Mouse (Mus musculus) kidney, embryonic 16.5 days (tissue): ENCODE measurements around the gene Col9a1. TPM values are rescaled to one million over a fixed set of nuclear protein-coding genes. Genes with fewer than 3 reads are reported as not detected.
A peak's percentile ranks its signal among the peaks of the same experiment; 100 is the strongest.

Experiments used
- ATAC-seq: fragments of 200-750 bp; cut with Nextera tagmentation; 2 replicates; pipeline ENCODE4 v1.8.0; 2017; ENCODE audit warnings: moderate TSS enrichment; ENCODE audit not compliant: low FRiP score, low TSS enrichment
- H3K27ac ChIP-seq: fragments of 300-500 bp; sonication (generic); 2 replicates; pipeline ENCODE4 v1.5.1; 2014; ENCODE audit warnings: low read length
- H3K27me3 ChIP-seq: fragments of 300-500 bp; sonication (generic); 2 replicates; pipeline ENCODE4 v1.6.1; 2014; ENCODE audit warnings: low read length, control low read depth, mixed read lengths; ENCODE audit not compliant: insufficient read depth
- H3K36me3 ChIP-seq: fragments of 300-500 bp; sonication (generic); 2 replicates; pipeline ENCODE4 v1.6.1; 2014; ENCODE audit warnings: low read length, control low read depth, mixed read lengths; ENCODE audit not compliant: insufficient read depth
- H3K4me1 ChIP-seq: fragments of 300-500 bp; sonication (generic); 2 replicates; pipeline ENCODE4 v1.6.1; 2014; ENCODE audit warnings: low read length, control low read depth, mixed read lengths; ENCODE audit not compliant: insufficient read depth
- H3K4me2 ChIP-seq: fragments of 300-500 bp; sonication (generic); replicated peaks from 2 replicates; pipeline ENCODE4 v1.6.1; 2014; ENCODE audit warnings: low read depth, low read length
- H3K4me3 ChIP-seq: fragments of 300-500 bp; sonication (generic); 2 replicates; pipeline ENCODE4 v1.5.1; 2014; ENCODE audit warnings: mild to moderate bottlenecking, low read length
- H3K9ac ChIP-seq: fragments of 300-500 bp; sonication (generic); replicated peaks from 2 replicates; pipeline ENCODE4 v1.6.1; 2014; ENCODE audit warnings: low read length
- H3K9me3 ChIP-seq: fragments of 300-500 bp; sonication (generic); 2 replicates; pipeline ENCODE4 v1.6.1; 2016; ENCODE audit warnings: low read length, control low read depth
- WGBS: fragments of 180-500 bp; shearing (Covaris S2); extraction: QIAGEN DNeasy Blood & Tissue Kit; methylation state at CpG from one replicate; pipeline ENCODE4 v1.1.7; 2014; 5-methylcytosine and 5-hydroxymethylcytosine counted together
- polyA plus RNA-seq: library from polyadenylated mRNA; unstranded; fragments of >200 nt; fragmentation: Nextera tagmentation; extraction: Ambion mirVana; gene quantifications from 2 replicates; pipeline ENCODE4 v1.2.1, GENCODE M21; 2015

Col9a1 gene
- polyA plus RNA-seq, 1 experiment from 2014 or later = 8.6 TPM

GRCm38 (mm10) chr1:24236330-24236729 is 58.9 kb downstream of the Col9a1 start:
- H3K4me2 ChIP-seq = no peak overlapping the region
- no peaks in the 10 kb centered on the region for H3K27me3 ChIP-seq
- H3K27ac ChIP-seq = no peak overlapping the region
- 55% methylated on average over 1 of the region's 1 CpGs for WGBS
- no peaks in the 10 kb centered on the region for H3K9me3 ChIP-seq
- ATAC-seq = no peak
- no peak overlapping the region for H3K9ac ChIP-seq
- H3K36me3 ChIP-seq = no peaks in the 10 kb centered on the region
- H3K4me1 ChIP-seq = no peaks in the 10 kb centered on the region
- no peak overlapping the region for H3K4me3 ChIP-seq

- Histone ChIP-seq H3K27ac (no peak overlapping the region), H3K4me3 (no peak overlapping the region), H3K4me2 (no peak overlapping the region), H3K36me3 (no peaks in the 10 kb centered on the region), H3K9ac (no peak overlapping the region), H3K27me3 (no peaks in the 10 kb centered on the region), H3K9me3 (no peaks in the 10 kb centered on the region), H3K4me1 (no peaks in the 10 kb centered on the region)
- no peak for ATAC-seq
- 65% methylated on average over 8 of the region's 8 CpGs for WGBS
These were observed 62.8 kb downstream of the Col9a1 start for GRCm38 (mm10) chr1:24240039-24240691.

GRCm38 (mm10) chr1:24244931-24245330 is 67.5 kb downstream of the Col9a1 start:
- WGBS = 80% methylated on average over 10 of the region's 10 CpGs
- Histone ChIP-seq H3K4me3 (no peak overlapping the region), H3K27ac (no peak overlapping the region), H3K36me3 (no peaks in the 10 kb centered on the region), H3K4me2 (no peak overlapping the region), H3K27me3 (no peaks in the 10 kb centered on the region), H3K4me1 (no peaks in the 10 kb centered on the region), H3K9me3 (no peaks in the 10 kb centered on the region), H3K9ac (no peak overlapping the region)
- ATAC-seq = no peak

DNA sequence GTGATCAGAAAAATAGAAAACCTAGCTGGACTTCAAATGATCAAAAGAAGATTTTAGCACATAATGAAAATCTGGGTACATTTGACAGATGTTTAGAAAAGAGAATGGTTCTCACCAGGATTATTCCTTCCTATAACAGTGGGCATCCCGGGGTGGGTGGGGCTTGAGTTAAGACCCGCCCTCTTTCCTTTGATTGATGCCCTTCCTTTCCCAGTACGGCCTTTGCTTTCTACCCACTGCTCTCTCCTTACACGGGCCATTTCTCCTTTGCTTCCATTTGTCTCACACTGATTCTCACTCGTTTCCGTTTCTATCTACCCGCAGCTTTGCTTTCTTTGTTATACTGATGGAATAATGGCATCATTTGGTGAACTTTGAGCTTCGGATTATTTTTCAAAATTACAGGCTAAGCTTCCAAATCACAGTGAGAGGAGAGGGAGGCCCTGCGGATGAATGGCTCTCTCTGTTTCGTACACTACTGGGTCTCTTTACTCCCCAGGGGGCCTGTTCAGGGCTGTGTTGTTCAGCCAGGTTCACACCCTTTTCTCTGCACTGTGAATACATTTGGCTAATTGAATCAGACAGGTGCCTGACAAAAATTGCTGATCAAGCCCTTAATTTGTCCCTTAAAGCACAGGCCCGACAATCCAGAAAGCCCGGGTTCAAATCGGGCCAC is 68.4 kb downstream of the Col9a1 start:
- Histone ChIP-seq H3K9ac (no peak overlapping the region), H3K4me3 (no peak overlapping the region), H3K36me3 (no peaks in the 10 kb centered on the region), H3K27ac (no peak overlapping the region), H3K4me1 (no peaks in the 10 kb centered on the region), H3K4me2 (no peak overlapping the region), H3K9me3 (no peaks in the 10 kb centered on the region), H3K27me3 (no peaks in the 10 kb centered on the region)
- ATAC-seq = no peak
- WGBS = 65% methylated on average over 13 of the region's 13 CpGs

DNA sequence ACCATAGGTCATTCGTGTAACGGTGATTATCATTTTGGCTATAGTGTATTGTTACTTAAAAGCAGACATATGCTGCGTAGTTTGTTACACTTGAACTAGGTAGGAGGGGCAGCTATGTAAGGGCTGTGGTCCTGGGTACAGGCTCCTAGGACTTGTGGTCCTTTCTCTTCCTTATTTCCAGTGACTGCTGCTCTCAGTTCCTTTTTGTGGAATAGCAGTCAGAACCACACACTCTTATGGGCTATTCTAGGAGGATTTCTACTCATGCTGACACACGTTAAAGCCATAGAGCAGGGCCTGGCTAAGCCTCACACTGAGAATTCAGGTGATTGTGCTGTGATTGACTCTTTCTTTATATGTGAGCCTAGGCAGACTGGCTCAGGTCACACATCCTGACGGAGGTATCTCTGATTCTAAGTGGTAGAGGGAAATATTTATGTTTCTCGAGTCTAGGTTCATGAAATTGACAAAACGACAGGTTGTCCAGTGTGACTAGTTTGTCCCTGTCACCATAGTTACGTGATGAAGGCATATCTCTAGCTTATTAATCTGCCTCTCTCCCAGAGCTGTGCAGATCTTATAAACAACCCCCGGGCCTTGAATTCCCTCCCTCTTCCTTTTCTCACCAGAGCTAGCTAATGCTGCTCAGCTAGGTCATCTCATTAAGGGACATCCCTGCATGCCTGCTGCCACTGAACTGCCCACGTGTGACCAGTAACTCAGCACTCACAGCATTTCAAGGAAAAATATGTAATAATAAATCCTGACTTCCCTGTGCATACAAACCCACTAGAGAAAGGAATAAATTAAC is 71.1 kb downstream of the Col9a1 start:
- H3K27ac ChIP-seq = no peak overlapping the region
- ATAC-seq = no peak
- no peak overlapping the region for H3K9ac ChIP-seq
- no peak overlapping the region for H3K4me3 ChIP-seq
- no peaks in the 10 kb centered on the region for H3K36me3 ChIP-seq
- 77% methylated on average over 10 of the region's 10 CpGs for WGBS
- H3K27me3 ChIP-seq = no peaks in the 10 kb centered on the region
- H3K4me1 ChIP-seq = no peaks in the 10 kb centered on the region
- H3K4me2 ChIP-seq = no peak overlapping the region
- H3K9me3 ChIP-seq = no peaks in the 10 kb centered on the region

DNA sequence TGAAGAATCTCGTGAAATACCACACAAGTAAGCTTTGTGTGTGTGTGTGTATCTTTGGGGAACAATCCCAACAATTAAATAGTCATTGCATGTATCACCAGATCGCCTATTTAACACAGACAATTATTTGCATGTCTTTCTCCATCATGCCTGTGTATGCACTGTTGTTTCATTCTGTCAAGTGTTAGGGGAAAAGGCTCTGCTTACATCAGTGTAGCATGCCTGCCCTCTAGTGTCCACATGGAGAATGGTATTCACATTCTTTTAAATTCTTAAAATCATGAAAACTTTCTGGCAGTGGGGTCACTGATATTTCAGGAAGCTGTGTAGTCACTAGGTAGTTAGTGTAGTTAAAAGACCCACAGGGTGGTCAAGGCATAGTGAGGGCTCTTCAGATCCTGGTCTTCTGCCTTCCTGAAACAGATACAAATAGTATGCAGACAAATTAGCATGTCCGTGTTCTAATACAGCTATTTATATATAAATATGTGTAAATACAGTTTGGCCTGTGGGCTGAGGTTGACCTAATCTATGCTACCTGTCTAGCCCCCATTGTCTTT is 71.8 kb downstream of the Col9a1 start:
- ATAC-seq = peak; percentile 81
- H3K36me3 ChIP-seq = no peaks in the 10 kb centered on the region
- no peak overlapping the region for H3K9ac ChIP-seq
- H3K4me2 ChIP-seq = no peak overlapping the region
- H3K27me3 ChIP-seq = no peaks in the 10 kb centered on the region
- WGBS = 52% methylated on average over 3 of the region's 3 CpGs
- H3K4me3 ChIP-seq = no peak overlapping the region
- H3K4me1 ChIP-seq = no peaks in the 10 kb centered on the region
- H3K9me3 ChIP-seq = no peaks in the 10 kb centered on the region
- no peak overlapping the region for H3K27ac ChIP-seq

DNA sequence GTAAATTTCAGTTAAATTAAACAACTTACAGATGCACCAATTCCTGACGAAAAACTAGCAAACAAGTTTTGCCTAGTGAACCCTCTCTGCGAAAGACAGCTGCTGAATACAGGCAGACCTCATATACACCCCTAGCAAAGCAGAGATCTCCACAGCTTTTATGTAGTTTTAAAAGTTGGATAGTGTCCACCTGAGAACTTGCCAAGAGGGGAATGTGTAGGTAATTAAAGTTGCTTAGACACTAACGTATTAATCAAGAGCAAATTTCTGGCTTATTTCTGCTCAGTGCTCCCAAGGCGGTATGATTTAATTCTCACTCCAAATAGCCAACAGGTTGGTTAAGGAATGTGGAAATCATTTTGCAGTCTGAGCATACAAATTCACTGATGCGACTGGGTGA is 80.6 kb downstream of the Col9a1 start:
- Histone ChIP-seq H3K9ac (no peak overlapping the region), H3K4me3 (no peak overlapping the region), H3K4me2 (no peak overlapping the region), H3K27me3 (no peaks in the 10 kb centered on the region), H3K27ac (no peak overlapping the region), H3K9me3 (no peaks in the 10 kb centered on the region), H3K4me1 (no peaks in the 10 kb centered on the region), H3K36me3 (no peaks in the 10 kb centered on the region)
- WGBS = 73% methylated on average over 5 of the region's 5 CpGs
- ATAC-seq = no peak

DNA sequence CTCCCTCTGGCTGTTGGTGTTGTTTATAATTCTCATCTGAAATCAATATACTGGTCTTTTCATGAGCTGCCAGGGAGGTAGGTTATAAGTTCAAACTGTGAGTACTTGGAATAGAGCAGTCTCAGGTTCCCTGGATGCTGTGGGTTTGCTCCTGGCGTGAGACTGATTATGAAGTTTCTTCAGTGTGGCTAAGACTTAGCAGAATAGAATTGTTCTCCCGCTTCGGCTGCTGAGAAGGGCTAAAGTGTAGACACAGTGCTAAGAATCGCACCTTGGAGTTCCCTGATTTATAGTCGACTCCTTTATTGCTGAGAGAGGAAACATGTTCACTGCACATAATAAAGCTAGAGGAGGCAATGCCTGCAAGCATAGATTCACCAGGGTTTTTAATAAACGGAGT is 82.0 kb downstream of the Col9a1 start:
- WGBS = 19% methylated on average over 6 of the region's 6 CpGs
- H3K4me1 ChIP-seq = no peaks in the 10 kb centered on the region
- no peak overlapping the region for H3K27ac ChIP-seq
- ATAC-seq = no peak
- no peaks in the 10 kb centered on the region for H3K36me3 ChIP-seq
- H3K4me2 ChIP-seq = no peak overlapping the region
- no peaks in the 10 kb centered on the region for H3K9me3 ChIP-seq
- H3K9ac ChIP-seq = no peak overlapping the region
- H3K4me3 ChIP-seq = no peak overlapping the region
- no peaks in the 10 kb centered on the region for H3K27me3 ChIP-seq

GRCm38 (mm10) chr1:24261181-24261580 is 83.8 kb downstream of the Col9a1 start:
- Histone ChIP-seq H3K27me3 (no peaks in the 10 kb centered on the region), H3K4me2 (no peak overlapping the region), H3K4me1 (no peaks in the 10 kb centered on the region), H3K9me3 (no peaks in the 10 kb centered on the region), H3K27ac (no peak overlapping the region), H3K9ac (no peak overlapping the region), H3K4me3 (no peak overlapping the region), H3K36me3 (no peaks in the 10 kb centered on the region)
- no peak for ATAC-seq
